Mouse (Mus musculus) NIH3T3 (cell line): ENCODE measurements at regions not wholly inside any gene's neighbourhood (a gene's known extent, or its start where the extent isn't known, plus 50 kb on each side); places are given as distances from the start of the nearest gene placed in this dataset.
"Not testable (repeated sequence)": the region's sequence is repeated elsewhere in the genome, so short reads cannot be mapped to it uniquely, and the experiment has no call there.

ENCODE experiments used
- DNase-seq: peaks from one replicate; pipeline ENCODE4 v3.0.0-alpha.2; 2012; ENCODE audit warnings: low read depth

- DNase-seq, result no peak
Observed at GRCm38 (mm10) chr3:134330943-134331342, 94.7 kb downstream of the Cxxc4 start.

GRCm38 (mm10) chr3:134331499-134332153 is 95.3 kb downstream of the Cxxc4 start:
- no peak for DNase-seq

- not testable (repeated sequence) for DNase-seq
Observed at GRCm38 (mm10) chr3:134339093-134339695, 102.9 kb downstream of the Cxxc4 start.

- DNase-seq, result no peak
Observed at GRCm38 (mm10) chr3:134365948-134366347, 129.7 kb downstream of the Cxxc4 start.

DNA sequence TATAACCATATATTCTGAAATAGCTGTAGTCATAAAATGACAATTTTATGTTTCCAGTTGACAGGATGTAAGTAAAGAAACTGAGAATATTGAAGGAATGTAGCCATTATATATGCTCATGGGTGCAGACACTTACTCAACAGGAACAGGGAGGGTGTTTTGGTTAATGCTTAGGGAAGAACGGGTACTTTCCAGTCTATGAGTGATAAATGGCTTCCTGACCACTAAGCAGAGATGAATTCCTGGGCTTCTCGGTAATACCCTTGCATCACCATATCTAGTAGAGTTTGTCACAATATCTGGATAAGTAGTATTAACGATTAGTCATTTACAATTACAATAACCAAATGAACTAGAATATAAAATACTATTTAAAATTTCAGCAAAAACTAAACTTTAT is 130.5 kb downstream of the Cxxc4 start:
- peak; percentile 3 for DNase-seq

DNA sequence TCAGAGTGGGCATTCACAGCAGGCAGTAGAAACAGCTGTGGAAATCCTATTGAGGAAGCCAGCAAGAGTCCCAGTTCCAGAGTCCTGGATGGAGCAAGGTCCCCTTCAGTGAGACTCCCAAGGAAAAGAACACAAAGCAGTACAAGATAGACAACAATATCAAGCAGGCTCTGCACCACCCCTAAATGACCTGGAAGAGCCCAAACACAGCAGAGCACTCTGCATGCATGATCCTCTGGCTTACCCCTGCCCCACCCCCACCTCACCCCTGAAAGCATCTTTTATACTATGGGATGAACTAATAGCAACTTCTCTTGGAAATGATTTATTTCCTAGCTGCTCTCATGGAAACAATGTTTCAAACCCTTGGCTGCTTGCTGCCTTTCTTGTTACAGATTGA is 132.3 kb downstream of the Cxxc4 start:
- no peak for DNase-seq

DNA sequence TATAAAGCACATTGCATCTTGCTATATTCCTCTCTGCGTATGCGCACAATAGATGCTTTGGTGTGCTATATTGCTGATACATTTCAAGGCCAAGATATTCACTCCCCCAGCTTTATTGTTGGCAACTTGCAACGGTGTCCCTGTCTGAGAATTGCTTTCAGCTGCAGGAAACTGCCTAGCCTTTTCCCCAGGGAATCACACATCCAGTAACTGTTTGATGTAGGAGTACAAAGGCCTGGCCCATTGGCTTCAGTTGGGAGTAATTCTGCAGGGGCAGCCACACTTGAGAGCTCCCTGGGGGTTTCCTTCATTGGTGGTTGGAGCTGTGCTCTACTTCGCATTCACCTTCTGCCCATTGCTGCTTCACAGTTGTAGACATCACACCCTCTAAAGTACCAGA is 132.8 kb downstream of the Cxxc4 start:
- DNase-seq, result no peak

- DNase-seq, result no peak
Observed at GRCm38 (mm10) chr3:134379549-134379948, 143.3 kb downstream of the Cxxc4 start.

DNA sequence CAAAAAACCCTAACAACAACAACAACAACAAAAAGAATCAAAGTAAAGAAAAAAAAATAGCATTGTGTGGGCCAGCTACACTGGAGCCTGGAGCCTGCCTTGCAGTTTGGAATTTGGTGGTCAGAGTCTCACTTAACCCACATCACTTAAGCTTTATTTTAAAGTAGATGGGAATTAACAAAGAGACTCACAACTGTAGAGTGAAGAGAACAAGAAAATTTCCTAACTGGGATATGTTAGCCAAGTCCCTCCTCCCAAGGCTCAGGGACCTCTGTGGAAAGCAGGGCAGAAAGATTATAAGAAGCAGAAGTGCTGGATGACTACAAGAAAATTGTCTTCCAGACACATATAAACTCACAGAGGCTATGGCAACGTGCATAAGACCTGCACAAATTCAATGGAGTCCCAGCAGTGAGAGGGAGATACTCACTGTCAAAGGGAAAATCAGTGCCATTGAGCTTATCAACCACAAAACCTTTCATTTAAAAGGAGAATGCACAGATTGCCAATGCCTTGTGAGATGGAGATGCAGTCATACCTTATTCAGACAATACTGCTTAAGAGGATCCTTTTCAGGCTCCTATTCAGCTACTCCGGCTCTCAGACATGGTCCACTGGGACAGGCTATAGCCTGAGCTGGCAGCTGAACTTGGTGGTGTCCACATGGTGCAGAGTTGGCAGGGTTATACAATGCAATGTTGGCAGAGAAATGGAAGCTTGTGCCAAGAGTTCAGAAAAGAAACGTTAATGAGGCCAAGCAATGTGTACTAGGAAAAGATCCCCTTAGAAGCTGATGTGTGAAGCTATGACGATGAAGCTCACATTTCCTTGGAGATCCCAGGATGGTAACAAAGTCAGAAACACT is 154.4 kb downstream of the Cxxc4 start:
- DNase-seq, result peak; percentile 2

DNA sequence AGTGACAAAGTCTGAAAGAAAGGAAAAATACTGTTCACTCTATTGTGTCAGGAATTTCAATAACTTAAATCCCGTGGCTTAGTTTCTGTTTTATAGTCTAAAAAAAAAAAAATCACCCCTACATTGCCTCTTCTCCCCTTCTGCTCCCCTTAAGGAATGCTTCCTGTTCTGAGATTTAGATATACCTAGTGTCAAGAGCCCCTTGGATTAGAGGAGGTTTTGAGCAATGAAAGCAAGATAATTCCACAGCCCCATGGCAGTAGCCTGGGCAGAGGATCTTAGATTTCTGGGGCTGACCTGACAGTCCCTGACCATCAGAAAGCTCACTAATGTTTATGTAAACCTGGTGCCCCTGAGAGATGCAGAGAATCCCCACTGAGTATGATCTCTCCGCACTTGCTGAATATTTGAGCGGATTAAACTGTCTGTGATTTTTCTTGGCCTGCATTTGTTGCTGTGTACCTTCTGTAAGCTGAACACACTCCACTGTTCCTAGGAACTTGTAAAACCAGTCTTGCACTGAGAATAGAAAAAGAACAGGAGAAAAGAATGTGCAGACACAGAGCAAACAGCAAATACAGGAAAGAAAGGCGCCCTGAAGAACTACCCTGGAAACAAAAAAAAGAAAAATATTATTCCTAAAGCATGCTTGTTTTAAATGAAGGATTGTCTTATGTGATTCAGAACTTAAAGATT is 164.3 kb downstream of the Cxxc4 start:
- no peak for DNase-seq

GRCm38 (mm10) chr3:134415606-134416328 is 179.5 kb downstream of the Cxxc4 start:
- no peak for DNase-seq

DNA sequence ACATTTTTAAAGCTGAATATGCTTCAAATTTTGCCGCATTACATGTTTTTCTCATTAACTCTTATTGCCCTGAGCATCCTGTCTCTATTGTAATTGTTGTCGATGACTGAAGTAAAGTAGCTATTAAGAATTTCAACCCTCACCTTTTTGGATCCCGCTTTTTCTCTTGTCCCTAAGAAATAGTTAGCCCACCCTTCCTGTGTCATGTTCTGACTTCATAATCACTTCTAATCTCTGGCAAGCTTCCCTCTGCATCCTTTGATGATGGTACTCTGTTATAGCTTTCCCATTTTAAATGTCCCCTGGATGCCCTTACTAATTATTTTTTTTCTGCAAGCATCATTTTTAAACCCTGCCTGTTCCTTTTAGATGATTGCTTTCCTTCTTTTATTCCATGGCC is 191.3 kb downstream of the Cxxc4 start:
- no peak for DNase-seq

- no peak for DNase-seq
Observed at GRCm38 (mm10) chr3:134466611-134467010, 230.3 kb downstream of the Cxxc4 start.

- DNase-seq, result no peak
Observed at GRCm38 (mm10) chr3:134487280-134487679, 251.0 kb downstream of the Cxxc4 start.

- DNase-seq, result no peak
Observed at GRCm38 (mm10) chr3:134489966-134490543, 253.8 kb downstream of the Cxxc4 start.

DNA sequence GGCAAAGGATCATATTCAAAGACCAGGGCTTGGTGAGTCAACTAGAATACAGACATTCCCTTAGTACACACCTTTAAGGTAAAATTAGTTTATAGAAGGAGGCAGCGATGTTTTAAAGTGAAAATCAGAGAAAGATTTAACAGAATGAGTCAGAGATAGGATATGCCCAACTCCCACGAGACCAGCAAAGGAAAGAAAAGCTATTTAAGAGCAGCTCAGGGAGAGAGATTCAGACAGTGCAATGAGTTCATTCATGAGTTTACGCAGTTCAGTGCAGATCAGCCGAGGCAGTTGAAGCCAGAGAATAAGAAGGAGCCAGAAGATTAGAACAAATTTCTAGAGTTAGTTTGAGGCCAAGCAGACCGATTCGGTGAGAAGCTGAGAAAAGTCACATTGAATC is 273.4 kb downstream of the Cxxc4 start:
- DNase-seq, result peak; percentile 2

DNA sequence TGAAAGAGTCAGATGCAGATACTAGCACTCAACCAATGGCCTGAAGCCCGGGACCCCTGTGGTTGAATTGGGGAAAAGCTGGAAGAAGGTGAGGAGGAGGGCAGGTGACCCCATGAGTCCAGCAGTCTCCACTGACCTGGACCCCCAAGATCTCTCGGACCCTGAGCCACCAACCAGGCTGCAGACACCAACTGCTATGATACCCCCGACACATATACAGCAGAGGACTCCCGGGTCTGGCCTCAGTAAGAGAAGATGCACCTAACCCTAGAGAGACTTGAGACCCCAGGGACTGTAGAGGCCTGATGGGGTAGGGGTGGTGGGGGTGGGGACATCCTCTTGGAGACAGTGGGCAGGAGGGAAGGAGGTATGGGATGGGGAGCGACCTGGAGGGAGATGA is 289.5 kb downstream of the Cxxc4 start:
- DNase-seq, result no peak

- DNase-seq, result no peak
Observed at GRCm38 (mm10) chr3:134560144-134560543, 268.7 kb upstream of the Tacr3 start.

GRCm38 (mm10) chr3:134578759-134579158 is 250.0 kb upstream of the Tacr3 start:
- DNase-seq, result no peak

- DNase-seq, result no peak
Observed at GRCm38 (mm10) chr3:134588630-134589029, 240.2 kb upstream of the Tacr3 start.

DNA sequence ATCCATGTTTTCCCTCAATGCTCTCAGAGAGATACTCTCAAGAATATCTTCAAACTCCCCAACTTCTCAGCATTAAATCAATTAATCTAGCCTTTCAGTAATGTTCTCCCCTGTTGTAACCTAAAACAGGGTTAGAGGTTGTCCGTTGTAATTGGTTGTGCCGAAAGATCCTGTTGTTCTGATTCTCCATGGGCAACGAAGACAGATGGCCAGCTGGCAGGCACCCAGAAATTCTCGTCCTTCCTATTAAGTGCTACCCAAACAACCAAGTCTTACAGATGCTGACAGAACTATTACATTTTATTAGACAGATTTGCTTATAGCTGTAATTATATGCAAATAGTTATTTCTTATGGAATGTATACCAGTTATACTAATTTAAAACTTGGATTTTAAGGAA is 225.9 kb upstream of the Tacr3 start:
- no peak for DNase-seq
